Mouse (Mus musculus) MEL (cell line): Measurements from ENCODE around the gene Tmem14c. TPM values are rescaled to one million over a fixed set of nuclear protein-coding genes. Genes with fewer than 3 reads are reported as not detected.

Experiments used
- DNase-seq: peaks from one replicate; pipeline ENCODE4 v3.0.0; 2011; ENCODE audit warnings: low read depth, low spot score
- H3K27ac ChIP-seq: 2 replicates; pipeline ENCODE4 v1.5.1; 2012; ENCODE audit warnings: low read depth, mild to moderate bottlenecking, control low read depth, low read length, moderate library complexity; ENCODE audit not compliant: control insufficient read depth
- H3K27me3 ChIP-seq, 2 experiments: fragments of 150-350 bp in 1 of 2; sonication (generic) in 1 of 2; 2 replicates each; pipeline ENCODE4 v1.6.1; 2012; ENCODE audit warnings: low read length in 2 of 2, mild to moderate bottlenecking in 2 of 2, improper control_type of control experiment in 1 of 2, moderate library complexity in 1 of 2; ENCODE audit not compliant: insufficient read depth in 2 of 2, control insufficient read depth in 1 of 2
- H3K36me3 ChIP-seq, 2 experiments: 2 replicates each; pipeline ENCODE4 v1.6.1; 2012 to 2014; ENCODE audit warnings: low read length in 2 of 2, improper control_type of control experiment in 1 of 2, inconsistent platforms in 1 of 2, mild to moderate bottlenecking in 1 of 2; ENCODE audit not compliant: insufficient read depth in 2 of 2, control insufficient read depth in 1 of 2
- H3K4me1 ChIP-seq, 2 experiments: fragments of 150-350 bp in 1 of 2; sonication (generic) in 1 of 2; 2 replicates each; pipeline ENCODE4 v1.6.1; 2012; ENCODE audit warnings: low read length in 2 of 2, improper control_type of control experiment in 1 of 2, mild to moderate bottlenecking in 1 of 2; ENCODE audit not compliant: insufficient read depth in 2 of 2, control insufficient read depth in 1 of 2
- H3K4me3 ChIP-seq, 2 experiments: fragments of 150-350 bp in 1 of 2; sonication (generic) in 1 of 2; 2 replicates each; pipeline ENCODE4 v1.5.1; 2012; ENCODE audit warnings: low read depth in 2 of 2, low read length in 2 of 2, mild to moderate bottlenecking in 2 of 2, moderate library complexity in 2 of 2, control low read depth in 1 of 2, improper control_type of control experiment in 1 of 2; ENCODE audit not compliant: control insufficient read depth in 1 of 2, insufficient read depth in 1 of 2
- H3K79me2 ChIP-seq: 2 replicates; pipeline ENCODE4 v1.6.1; 2012; ENCODE audit warnings: mild to moderate bottlenecking, low read length, moderate library complexity; ENCODE audit not compliant: control insufficient read depth, poor library complexity, insufficient read depth
- H3K9ac ChIP-seq: 2 replicates; pipeline ENCODE4 v1.6.1; 2012; ENCODE audit warnings: low read depth, mild to moderate bottlenecking, control low read depth, low read length, moderate library complexity; ENCODE audit not compliant: control insufficient read depth, poor library complexity, severe bottlenecking
- H3K9me3 ChIP-seq: fragments of 150-350 bp; sonication (generic); replicated peaks from 2 replicates; pipeline ENCODE4 v1.6.1; 2012; ENCODE audit warnings: mild to moderate bottlenecking, low read length, improper control_type of control experiment, moderate library complexity; ENCODE audit not compliant: insufficient read depth
- CHD2 ChIP-seq: IDR thresholded peaks from 2 replicates; pipeline ENCODE4 v1.6.1; 2011; ENCODE audit warnings: low read length, improper control_type of control experiment
- ELF1 ChIP-seq: IDR thresholded peaks from 2 replicates; pipeline ENCODE4 v1.6.1; 2014; ENCODE audit warnings: low read depth, mild to moderate bottlenecking, inconsistent platforms, low read length, improper control_type of control experiment, moderate library complexity
- EP300 ChIP-seq, 2 experiments: IDR thresholded peaks; 2 replicates each; pipeline ENCODE4 v1.6.1; 2011; ENCODE audit warnings: improper control_type of control experiment in 2 of 2, low read length in 2 of 2, low read depth in 1 of 2, mild to moderate bottlenecking in 1 of 2
- ETS1 ChIP-seq: IDR thresholded peaks from 2 replicates; pipeline ENCODE4 v1.6.1; 2012; ENCODE audit warnings: low read depth, mild to moderate bottlenecking, inconsistent platforms, low read length, improper control_type of control experiment, moderate library complexity
- GATA1 ChIP-seq: IDR thresholded peaks from 2 replicates; pipeline ENCODE4 v1.6.1; 2011; ENCODE audit warnings: low read depth, low read length, improper control_type of control experiment
- HCFC1 ChIP-seq: IDR thresholded peaks from 2 replicates; pipeline ENCODE4 v1.6.1; 2012; ENCODE audit warnings: low read depth, mild to moderate bottlenecking, inconsistent platforms, low read length, improper control_type of control experiment, moderate library complexity
- KAT2A ChIP-seq: conservative IDR thresholded peaks from 2 replicates; pipeline ENCODE4 v1.6.1; 2012; ENCODE audit warnings: low read depth, low read length, improper control_type of control experiment, inconsistent platforms
- MAZ ChIP-seq: IDR thresholded peaks from 2 replicates; pipeline ENCODE4 v1.6.1; 2012; ENCODE audit warnings: low read depth, mild to moderate bottlenecking, inconsistent platforms, low read length, improper control_type of control experiment
- MXI1 ChIP-seq: IDR thresholded peaks from 2 replicates; pipeline ENCODE4 v1.6.1; 2011; ENCODE audit warnings: mild to moderate bottlenecking, low read depth, low read length, improper control_type of control experiment
- MYB ChIP-seq: IDR thresholded peaks from 2 replicates; pipeline ENCODE4 v1.6.1; 2011; ENCODE audit warnings: mild to moderate bottlenecking, low read depth, low read length, improper control_type of control experiment
- NELFE ChIP-seq: IDR thresholded peaks from 2 replicates; pipeline ENCODE4 v1.6.1; 2011; ENCODE audit warnings: low read depth, low read length, improper control_type of control experiment
- NRF1 ChIP-seq: IDR thresholded peaks from 2 replicates; pipeline ENCODE4 v1.6.1; 2014; ENCODE audit warnings: low read depth, mild to moderate bottlenecking, inconsistent platforms, low read length, improper control_type of control experiment, moderate library complexity; ENCODE audit not compliant: poor library complexity, insufficient read depth, severe bottlenecking
- POLR2A ChIP-seq, 2 experiments: IDR thresholded peaks; 2 replicates each; pipeline ENCODE4 v1.6.1; 2011 to 2012; ENCODE audit warnings: low read length in 2 of 2, mild to moderate bottlenecking in 2 of 2, control low read depth in 1 of 2, improper control_type of control experiment in 1 of 2, low read depth in 1 of 2, moderate library complexity in 1 of 2; ENCODE audit not compliant: control insufficient read depth in 1 of 2, insufficient read depth in 1 of 2, poor library complexity in 1 of 2
- POLR2AphosphoS5 ChIP-seq: IDR thresholded peaks from 2 replicates; pipeline ENCODE4 v1.6.1; 2012; ENCODE audit warnings: low read depth, borderline replicate concordance, mild to moderate bottlenecking, inconsistent platforms, low read length, moderate library complexity, mixed read lengths
- RAD21 ChIP-seq: IDR thresholded peaks from 2 replicates; pipeline ENCODE4 v1.6.1; 2011; ENCODE audit warnings: mild to moderate bottlenecking, low read depth, low read length, improper control_type of control experiment
- RCOR1 ChIP-seq: IDR thresholded peaks from 2 replicates; pipeline ENCODE4 v1.6.1; 2012; ENCODE audit warnings: low read depth, mild to moderate bottlenecking, inconsistent platforms, low read length, improper control_type of control experiment
- SIN3A ChIP-seq: IDR thresholded peaks from 2 replicates; pipeline ENCODE4 v1.6.1; 2012; ENCODE audit warnings: low read length, improper control_type of control experiment, inconsistent platforms
- TBP ChIP-seq: IDR thresholded peaks from 2 replicates; pipeline ENCODE4 v1.8.0; 2011; ENCODE audit warnings: low read depth, low read length, improper control_type of control experiment
- TCF12 ChIP-seq: IDR thresholded peaks from 2 replicates; pipeline ENCODE4 v1.6.1; 2014; ENCODE audit warnings: low read depth, mild to moderate bottlenecking, inconsistent platforms, low read length, improper control_type of control experiment, moderate library complexity
- USF1 ChIP-seq: IDR thresholded peaks from 2 replicates; pipeline ENCODE4 v1.6.1; 2014; ENCODE audit warnings: low read depth, mild to moderate bottlenecking, inconsistent platforms, low read length, improper control_type of control experiment, moderate library complexity
- ZMIZ1 ChIP-seq: IDR thresholded peaks from 2 replicates; pipeline ENCODE4 v1.6.1; 2012; ENCODE audit warnings: low read depth, mild to moderate bottlenecking, inconsistent platforms, low read length, improper control_type of control experiment, moderate library complexity
- polyA plus RNA-seq, 2 experiments: library from polyadenylated mRNA; stranded (reverse) in 1 of 2; unstranded in 1 of 2; fragments of >175 nt in 1 of 2; fragments of >200 nt in 1 of 2; gene quantifications; 2 replicates each; pipeline versions ENCODE4 v1.2.1 to v1.2.4; 2012; ENCODE audit warnings: low replicate concordance in 2 of 2, low read depth in 1 of 2; ENCODE audit not compliant: insufficient read length in 2 of 2, insufficient read depth in 1 of 2, missing spikeins in 1 of 2
- total RNA-seq: library from RNA; depleted of rRNA; stranded (reverse); fragments of 300-350 nt; gene quantifications from 2 replicates; pipeline ENCODE4 v1.2.3, GENCODE M21; 2012

Tmem14c gene
- total and polyA plus RNA-seq, 3 experiments = 294 to 319 TPM; not detected in 1

- Histone ChIP-seq H3K27me3 (no peaks in the 10 kb centered on the region), H3K4me1 (peaks cover 5 to 30% of the 10 kb centered on the region in 2 experiments), H3K9me3 (no peaks in the 10 kb centered on the region), H3K36me3 (peaks cover 4 to 23% of the 10 kb centered on the region in 2 experiments), H3K27ac (no peak overlapping the region), H3K79me2 (peaks cover 14% of the 10 kb centered on the region), H3K9ac (no peak overlapping the region), H3K4me3 (no peak overlapping the region)
- no peak for DNase-seq
- TF ChIP-seq NRF1 = no peak
- no peak for TF ChIP-seq SIN3A
- TF ChIP-seq RCOR1 = no peak
- TF ChIP-seq KAT2A = no peak
- no peak for TF ChIP-seq ETS1
- TF ChIP-seq ZMIZ1 = no peak
- TF ChIP-seq POLR2A (IDR thresholded peaks at IDR 0.05; ENCODE audit: control insufficient read depth in 1 of 2, insufficient read depth in 1 of 2, low read depth in 1 of 2, low read length in 2 of 2, poor library complexity in 1 of 2) = no peak
- no peak for TF ChIP-seq RAD21
- no peak for TF ChIP-seq MYB
- no peak for TF ChIP-seq MAZ
- TF ChIP-seq HCFC1 = no peak
- TF ChIP-seq GATA1 = no peak
- TF ChIP-seq NELFE = no peak
- no peak for TF ChIP-seq EP300 (IDR thresholded peaks at IDR 0.05; ENCODE audit: low read depth in 1 of 2, low read length in 2 of 2)
- no peak for TF ChIP-seq TBP
- no peak for TF ChIP-seq CHD2
- no peak for TF ChIP-seq USF1
- TF ChIP-seq POLR2AphosphoS5 = no peak
- no peak for TF ChIP-seq MXI1
Observed at GRCm38 (mm10) chr13:41021607-41022006, 5.5 kb downstream of the Tmem14c start.

- Histone ChIP-seq H3K27me3 (no peaks in the 10 kb centered on the region), H3K36me3 (peaks cover 4 to 23% of the 10 kb centered on the region in 2 experiments)
- no peak for DNase-seq
- TF ChIP-seq TCF12 (no peak), ELF1 (no peak)
- TF ChIP-seq, all 39 proteins: peak for 0
- Histone ChIP-seq H3K27ac (no peak overlapping the region), H3K4me3 (no peak overlapping the region), H3K9me3 (no peaks in the 10 kb centered on the region), H3K9ac (no peak overlapping the region), H3K4me1 (peaks cover 5 to 30% of the 10 kb centered on the region in 2 experiments), H3K79me2 (peaks cover 9% of the 10 kb centered on the region)
Observed at GRCm38 (mm10) chr13:41022099-41022498, 6.0 kb downstream of the Tmem14c start.
